Mouse (Mus musculus): ENCODE results near the gene Cds2. TPM values are rescaled to one million over a fixed set of nuclear protein-coding genes. Genes with fewer than 3 reads are reported as not detected.
"Not testable (repeated sequence)": the region's sequence is repeated elsewhere in the genome, so short reads cannot be mapped to it uniquely, and the experiment has no call there.

Cds2 gene
- polyA plus RNA-seq (2014; fragmentation: Nextera tagmentation; extraction: Ambion mirVana): 25.6 and 30.7 TPM in 2 replicates

GRCm38 (mm10) chr2:132262879-132263398, at the start of gene Cds2:
Cds2 (plus strand) TSS chr2:132263148.
- Histone ChIP-seq H3K27me3 (ENCODE audit: control insufficient read depth, insufficient read depth, low read length) (no peaks in the 10 kb centered on the region), H3K9ac (ENCODE audit: low read length) (peak within 1 kb of the TSS; percentile 88), H3K36me3 (ENCODE audit: control insufficient read depth, insufficient read depth, low read length) (no peaks in the 10 kb centered on the region), H3K9me3 (ENCODE audit: control insufficient read depth, low read length) (no peaks in the 10 kb centered on the region), H3K4me1 (ENCODE audit: control insufficient read depth, insufficient read depth, low read length) (peaks cover 7% of the 10 kb centered on the region; the same call in 1 of the 2 replicates), H3K27ac (ENCODE audit: low read depth, low read length) (peak within 1 kb of the TSS; percentile 69), H3K4me2 (peak within 1 kb of the TSS; percentile 57), H3K4me3 (ENCODE audit: low read depth, low read length) (peak within 1 kb of the TSS; percentile 80)
- WGBS: 0% methylated on average over 44 of the region's 49 CpGs
- DNase-seq (ENCODE audit: low spot score, missing footprints): peak; percentile 100
- peak; percentile 99 for ATAC-seq (ENCODE audit: low FRiP score)

GRCm38 (mm10) chr2:132221611-132222073, 41.3 kb upstream of the Cds2 start:
- Histone ChIP-seq H3K9ac (ENCODE audit: low read length) (no peak overlapping the region), H3K27me3 (ENCODE audit: control insufficient read depth, insufficient read depth, low read length) (no peaks in the 10 kb centered on the region), H3K4me1 (ENCODE audit: control insufficient read depth, insufficient read depth, low read length) (no peaks in the 10 kb centered on the region), H3K36me3 (ENCODE audit: control insufficient read depth, insufficient read depth, low read length) (no peaks in the 10 kb centered on the region), H3K4me2 (no peak overlapping the region), H3K9me3 (ENCODE audit: control insufficient read depth, low read length) (no peaks in the 10 kb centered on the region), H3K4me3 (ENCODE audit: low read depth, low read length) (no peak overlapping the region), H3K27ac (ENCODE audit: low read depth, low read length) (no peak overlapping the region)
- DNase-seq (ENCODE audit: low spot score, missing footprints) (no peak), ATAC-seq (ENCODE audit: low FRiP score) (no peak)
- WGBS: 79% methylated on average over 11 of the region's 11 CpGs

GRCm38 (mm10) chr2:132224359-132224758, 38.6 kb upstream of the Cds2 start:
- Histone ChIP-seq H3K27ac (ENCODE audit: low read depth, low read length) (no peak overlapping the region), H3K27me3 (ENCODE audit: control insufficient read depth, insufficient read depth, low read length) (no peaks in the 10 kb centered on the region), H3K4me2 (no peak overlapping the region), H3K9me3 (ENCODE audit: control insufficient read depth, low read length) (no peaks in the 10 kb centered on the region), H3K4me1 (ENCODE audit: control insufficient read depth, insufficient read depth, low read length) (no peaks in the 10 kb centered on the region), H3K9ac (ENCODE audit: low read length) (no peak overlapping the region), H3K4me3 (ENCODE audit: low read depth, low read length) (no peak overlapping the region), H3K36me3 (ENCODE audit: control insufficient read depth, insufficient read depth, low read length) (no peaks in the 10 kb centered on the region)
- ATAC-seq (ENCODE audit: low FRiP score) (no peak), DNase-seq (ENCODE audit: low spot score, missing footprints) (no peak)
- WGBS: 89% methylated on average over 4 of the region's 4 CpGs

GRCm38 (mm10) chr2:132232413-132232945, 30.5 kb upstream of the Cds2 start:
- WGBS: 81% methylated on average over 3 of the region's 3 CpGs
- no peak overlapping the region for H3K9ac ChIP-seq (ENCODE audit: low read length)
- H3K9me3 ChIP-seq (ENCODE audit: control insufficient read depth, low read length): no peaks in the 10 kb centered on the region
- DNase-seq (ENCODE audit: low spot score, missing footprints) (no peak), ATAC-seq (ENCODE audit: low FRiP score) (no peak)
- no peak overlapping the region for H3K4me3 ChIP-seq (ENCODE audit: low read depth, low read length)
- no peaks in the 10 kb centered on the region for H3K4me1 ChIP-seq (ENCODE audit: control insufficient read depth, insufficient read depth, low read length)
- no peak overlapping the region for H3K27ac ChIP-seq (ENCODE audit: low read depth, low read length)
- H3K4me2 ChIP-seq: no peak overlapping the region
- H3K36me3 ChIP-seq (ENCODE audit: control insufficient read depth, insufficient read depth, low read length): no peaks in the 10 kb centered on the region
- H3K27me3 ChIP-seq (ENCODE audit: control insufficient read depth, insufficient read depth, low read length): no peaks in the 10 kb centered on the region

GRCm38 (mm10) chr2:132233985-132234765, 28.8 kb upstream of the Cds2 start:
- Histone ChIP-seq H3K4me3 (ENCODE audit: low read depth, low read length) (no peak overlapping the region), H3K9me3 (ENCODE audit: control insufficient read depth, low read length) (no peaks in the 10 kb centered on the region), H3K4me1 (ENCODE audit: control insufficient read depth, insufficient read depth, low read length) (no peaks in the 10 kb centered on the region), H3K27ac (ENCODE audit: low read depth, low read length) (no peak overlapping the region), H3K27me3 (ENCODE audit: control insufficient read depth, insufficient read depth, low read length) (no peaks in the 10 kb centered on the region), H3K4me2 (no peak overlapping the region), H3K36me3 (ENCODE audit: control insufficient read depth, insufficient read depth, low read length) (no peaks in the 10 kb centered on the region), H3K9ac (ENCODE audit: low read length) (no peak overlapping the region)
- DNase-seq (ENCODE audit: low spot score, missing footprints) (no peak), ATAC-seq (ENCODE audit: low FRiP score) (no peak)
- WGBS: 86% methylated on average over 16 of the region's 16 CpGs

DNA sequence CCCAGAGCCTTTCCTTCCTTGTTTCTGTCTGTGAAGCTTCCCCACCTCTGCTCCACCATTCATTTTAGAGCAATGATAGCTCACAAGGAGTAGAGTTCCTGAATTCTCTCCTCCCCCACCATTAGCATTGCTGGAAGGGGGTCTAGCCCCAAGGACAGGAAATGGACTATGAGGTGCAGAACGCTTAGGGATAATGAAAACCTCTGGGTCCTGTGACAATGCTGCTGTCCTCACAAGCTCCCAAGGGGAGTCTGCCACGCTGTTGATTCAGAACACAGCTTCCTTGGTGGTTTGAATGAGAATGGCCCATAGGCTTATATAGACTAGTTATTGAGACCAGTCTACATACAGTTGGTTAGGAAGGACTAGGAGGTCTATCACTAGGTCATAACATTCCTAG, 27.7 kb upstream of the Cds2 start:
- ATAC-seq (ENCODE audit: low FRiP score) (no peak), DNase-seq (ENCODE audit: low spot score, missing footprints) (no peak)
- Histone ChIP-seq H3K9ac (ENCODE audit: low read length) (no peak overlapping the region), H3K27me3 (ENCODE audit: control insufficient read depth, insufficient read depth, low read length) (no peaks in the 10 kb centered on the region), H3K27ac (ENCODE audit: low read depth, low read length) (no peak overlapping the region), H3K4me1 (ENCODE audit: control insufficient read depth, insufficient read depth, low read length) (no peaks in the 10 kb centered on the region), H3K9me3 (ENCODE audit: control insufficient read depth, low read length) (no peaks in the 10 kb centered on the region), H3K4me2 (no peak overlapping the region), H3K4me3 (ENCODE audit: low read depth, low read length) (no peak overlapping the region), H3K36me3 (ENCODE audit: control insufficient read depth, insufficient read depth, low read length) (no peaks in the 10 kb centered on the region)
- 66% methylated on average over 2 of the region's 2 CpGs for WGBS

DNA sequence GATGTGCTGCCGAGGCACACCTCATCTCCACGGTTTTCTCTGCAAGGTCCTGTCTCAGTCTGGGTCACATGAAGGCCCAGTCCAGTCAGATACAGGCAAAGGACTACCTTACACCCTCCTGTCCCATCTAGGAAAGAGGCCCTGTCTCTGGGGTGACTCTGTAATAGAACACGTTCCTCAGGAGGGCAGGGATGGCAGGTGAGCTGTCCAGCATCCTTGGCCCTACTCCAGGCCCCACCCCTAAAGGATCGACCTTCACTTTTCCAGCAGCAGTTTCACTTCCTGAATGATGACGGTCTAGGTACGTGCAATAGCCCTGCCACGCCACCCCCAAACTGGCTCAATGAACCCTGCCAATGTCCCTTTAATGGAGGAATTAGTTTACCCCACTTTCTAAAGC, 27.0 kb upstream of the Cds2 start:
- Histone ChIP-seq H3K27ac (ENCODE audit: low read depth, low read length) (no peak overlapping the region), H3K27me3 (ENCODE audit: control insufficient read depth, insufficient read depth, low read length) (no peaks in the 10 kb centered on the region), H3K9ac (ENCODE audit: low read length) (no peak overlapping the region), H3K36me3 (ENCODE audit: control insufficient read depth, insufficient read depth, low read length) (no peaks in the 10 kb centered on the region), H3K4me2 (no peak overlapping the region), H3K4me1 (ENCODE audit: control insufficient read depth, insufficient read depth, low read length) (no peaks in the 10 kb centered on the region), H3K4me3 (ENCODE audit: low read depth, low read length) (no peak overlapping the region), H3K9me3 (ENCODE audit: control insufficient read depth, low read length) (no peaks in the 10 kb centered on the region)
- WGBS: 83% methylated on average over 7 of the region's 7 CpGs
- no peak for DNase-seq (ENCODE audit: low spot score, missing footprints)
- no peak for ATAC-seq (ENCODE audit: low FRiP score)

DNA sequence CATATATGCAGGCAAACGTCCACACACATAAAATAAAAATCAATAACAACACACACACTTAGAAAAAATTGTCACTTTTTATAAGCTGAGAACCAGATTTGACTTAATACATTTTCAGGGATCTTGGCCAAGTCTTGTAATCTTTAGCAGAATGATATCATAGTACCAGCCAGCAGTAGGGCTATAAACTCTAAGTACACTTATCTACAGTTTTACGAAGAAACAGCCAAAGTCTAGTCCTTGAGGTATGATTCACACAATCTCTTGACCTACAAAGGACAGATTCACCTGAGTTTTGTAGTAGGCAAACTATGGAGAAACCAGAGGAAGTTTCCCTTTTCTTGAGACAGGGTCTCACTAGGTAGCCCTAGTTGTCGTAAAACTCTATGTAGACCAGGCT, 23.5 kb upstream of the Cds2 start:
- not testable (repeated sequence) for DNase-seq (ENCODE audit: low spot score, missing footprints)
- WGBS: 86% methylated on average over 3 of the region's 3 CpGs

GRCm38 (mm10) chr2:132240457-132240856, 22.5 kb upstream of the Cds2 start:
- not testable (repeated sequence) for H3K4me1 ChIP-seq (ENCODE audit: control insufficient read depth, insufficient read depth, low read length); H3K36me3 ChIP-seq (ENCODE audit: control insufficient read depth, insufficient read depth, low read length); H3K27ac ChIP-seq (ENCODE audit: low read depth, low read length); H3K9ac ChIP-seq (ENCODE audit: low read length); ATAC-seq (ENCODE audit: low FRiP score); H3K27me3 ChIP-seq (ENCODE audit: control insufficient read depth, insufficient read depth, low read length); H3K4me3 ChIP-seq (ENCODE audit: low read depth, low read length); H3K4me2 ChIP-seq; H3K9me3 ChIP-seq (ENCODE audit: control insufficient read depth, low read length)
- WGBS: 47% methylated on average over 8 of the region's 10 CpGs
- DNase-seq (ENCODE audit: low spot score, missing footprints): peak; percentile 90

More for the DNA sequence above, 23.5 kb upstream of the Cds2 start:
- H3K4me1 ChIP-seq (ENCODE audit: control insufficient read depth, insufficient read depth, low read length); H3K4me3 ChIP-seq (ENCODE audit: low read depth, low read length); H3K9me3 ChIP-seq (ENCODE audit: control insufficient read depth, low read length); H3K27ac ChIP-seq (ENCODE audit: low read depth, low read length); H3K4me2 ChIP-seq; H3K36me3 ChIP-seq (ENCODE audit: control insufficient read depth, insufficient read depth, low read length); H3K9ac ChIP-seq (ENCODE audit: low read length); H3K27me3 ChIP-seq (ENCODE audit: control insufficient read depth, insufficient read depth, low read length); ATAC-seq (ENCODE audit: low FRiP score): not testable (repeated sequence)

Measured in midbrain, embryonic 11.5 days (tissue).